20 mouse cellular contexts compared by ENCODE assay signal in genomic region chr9:64571091-64571490, GRCm38 (mm10).
DNase-seq lines count a peak whose midpoint lies in the region; ATAC-seq lines count a peak whose summit lies in the region.
"Had no signal": no experiment of that assay in that cellular context is flagged by ENCODE, and none has a peak within 500 bp of the region (broad histone marks: within the 10 kb centered on the region; RNA-seq: fewer than 3 reads in every experiment).

No protein-coding gene starts in this region.

- WGBS in intestine, embryonic 16.5 days, result 65% methylated on average over 8 of the region's 8 CpGs
- 79% methylated on average over 8 of the region's 8 CpGs for WGBS in liver, embryonic 11.5 days
- WGBS in liver, embryonic 15.5 days (ENCODE audit: insufficient replicate concordance), result 70% methylated on average over 8 of the region's 8 CpGs

- intact Hi-C loops in heart, postnatal 10 days (cut with DNase I), result no loop called here

- peaks cover 16% of the 10 kb centered on the region for H3K4me1 ChIP-seq in intestine, embryonic 16.5 days (ENCODE audit: control insufficient read depth, insufficient read depth, low read length)
- peaks cover 25% of the 10 kb centered on the region for H3K4me1 ChIP-seq in liver, embryonic 11.5 days (replicated peaks; ENCODE audit: control insufficient read depth, insufficient read depth, low read length)
- H3K4me1 ChIP-seq in liver, embryonic 15.5 days (replicated peaks), result peaks cover 67% of the 10 kb centered on the region

- peak; percentile 79 for ATAC-seq in intestine, embryonic 16.5 days
- ATAC-seq in liver, embryonic 11.5 days (replicated peaks; ENCODE audit: low FRiP score), result no peak
- ATAC-seq in liver, embryonic 15.5 days (ENCODE audit: insufficient read depth), result peak; percentile 54
- ATAC-seq: activated CD4-positive, CD25-positive, alpha-beta regulatory T cell, adult 4 months; forebrain, embryonic 14.5 days; Patski had no signal

- peak overlapping the region; percentile 88 for H3K27ac ChIP-seq in intestine, embryonic 16.5 days (ENCODE audit: low read length)
- H3K27ac ChIP-seq in liver, embryonic 11.5 days (ENCODE audit: low read depth, low read length), result peak overlapping the region; percentile 62
- H3K27ac ChIP-seq in liver, embryonic 15.5 days (replicated peaks), result peak overlapping the region; percentile 80
- H3K27ac ChIP-seq: embryonic facial prominence, embryonic 10.5 days; forebrain, embryonic 10.5 days; hindbrain, embryonic 13.5 days had no signal

- H3K36me3 ChIP-seq in intestine, embryonic 16.5 days (ENCODE audit: control insufficient read depth, insufficient read depth, low read length), result no peaks in the 10 kb centered on the region
- H3K36me3 ChIP-seq in liver, embryonic 11.5 days (ENCODE audit: control insufficient read depth, insufficient read depth, low read length), result no peaks in the 10 kb centered on the region
- H3K36me3 ChIP-seq in liver, embryonic 15.5 days (replicated peaks), result no peaks in the 10 kb centered on the region
- H3K36me3 ChIP-seq: embryonic facial prominence, embryonic 10.5 days; forebrain, embryonic 10.5 days; heart, embryonic 10.5 days; hindbrain, embryonic 13.5 days had no signal

- H3K27me3 ChIP-seq in intestine, embryonic 16.5 days (replicated peaks; ENCODE audit: control insufficient read depth, insufficient read depth, low read length), result no peaks in the 10 kb centered on the region
- no peaks in the 10 kb centered on the region for H3K27me3 ChIP-seq in liver, embryonic 11.5 days (replicated peaks; ENCODE audit: control insufficient read depth, insufficient read depth, low read length)
- no peaks in the 10 kb centered on the region for H3K27me3 ChIP-seq in liver, embryonic 15.5 days
- H3K27me3 ChIP-seq: CH12.LX; hindbrain, embryonic 13.5 days; Patski had no signal

- H3K9ac ChIP-seq in intestine, embryonic 16.5 days (ENCODE audit: low read depth, low read length), result peak overlapping the region; percentile 30; the same call in 1 of the 2 replicates
- no peak overlapping the region for H3K9ac ChIP-seq in liver, embryonic 11.5 days (ENCODE audit: low read depth, low read length)
- H3K9ac ChIP-seq in liver, embryonic 15.5 days, result no peak overlapping the region
- H3K9ac ChIP-seq: hindbrain, embryonic 13.5 days had no signal

- DNase-seq in liver, embryonic 11.5 days (ENCODE audit: low spot score), result no peak
- DNase-seq in heart, postnatal 10 days, result no peak
- no peak for DNase-seq in gastrocnemius, postnatal 25 days
- no peak for DNase-seq in adrenal gland, postnatal 36 days
- no peak for DNase-seq in lung, postnatal 25 days (ENCODE audit: low spot score)
- DNase-seq: adrenal gland, postnatal 25 days; cerebellum, adult 2 months; cerebellum, postnatal 10 days; heart, adult 18-20 months; heart, postnatal 14 days had no signal

- H3K4me3 ChIP-seq in intestine, embryonic 16.5 days (ENCODE audit: low read length), result no peak overlapping the region
- H3K4me3 ChIP-seq in liver, embryonic 11.5 days (ENCODE audit: low read depth, low read length), result no peak overlapping the region
- no peak overlapping the region for H3K4me3 ChIP-seq in liver, embryonic 15.5 days (replicated peaks)
- H3K4me3 ChIP-seq: embryonic facial prominence, embryonic 10.5 days; forebrain, embryonic 10.5 days; heart, embryonic 10.5 days; hindbrain, embryonic 13.5 days had no signal

- H3K9me3 ChIP-seq in intestine, embryonic 16.5 days (ENCODE audit: control insufficient read depth, low read length), result no peaks in the 10 kb centered on the region
- H3K9me3 ChIP-seq in liver, embryonic 11.5 days (ENCODE audit: control insufficient read depth, low read length), result no peaks in the 10 kb centered on the region
- H3K9me3 ChIP-seq in liver, embryonic 15.5 days (replicated peaks), result no peaks in the 10 kb centered on the region
- H3K9me3 ChIP-seq: embryonic facial prominence, embryonic 10.5 days; forebrain, embryonic 10.5 days; heart, embryonic 10.5 days; hindbrain, embryonic 13.5 days had no signal

- no peak overlapping the region for H3K4me2 ChIP-seq in intestine, embryonic 16.5 days (ENCODE audit: low read depth, low read length)
- peak overlapping the region; percentile 13; the same call in 1 of the 2 replicates for H3K4me2 ChIP-seq in liver, embryonic 11.5 days
- H3K4me2 ChIP-seq in liver, embryonic 15.5 days, result peak overlapping the region; percentile 21
- H3K4me2 ChIP-seq: hindbrain, embryonic 13.5 days had no signal
